Mouse (Mus musculus) hindbrain, embryonic 16.5 days (tissue): ENCODE data around the gene Emilin1. TPM values are rescaled to one million over a fixed set of nuclear protein-coding genes. Genes with fewer than 3 reads are reported as not detected.

Source experiments
- ATAC-seq: fragments of 200-750 bp; cut with Nextera tagmentation; 2 replicates; pipeline ENCODE4 v1.8.0; 2017; ENCODE audit warnings: moderate TSS enrichment, moderate library complexity
- H3K27ac ChIP-seq: fragments of 300-500 bp; sonication (generic); 2 replicates; pipeline ENCODE4 v1.5.1; 2014; ENCODE audit warnings: low read depth, mild to moderate bottlenecking, control low read depth, low read length, moderate library complexity
- H3K27me3 ChIP-seq: fragments of 300-500 bp; sonication (generic); replicated peaks from 2 replicates; pipeline ENCODE4 v1.6.1; 2014; ENCODE audit warnings: low read length; ENCODE audit not compliant: control insufficient read depth, insufficient read depth
- H3K36me3 ChIP-seq: fragments of 300-500 bp; sonication (generic); 2 replicates; pipeline ENCODE4 v1.6.1; 2014; ENCODE audit warnings: mild to moderate bottlenecking, low read length, moderate library complexity, mixed read lengths; ENCODE audit not compliant: control insufficient read depth, insufficient read depth
- H3K4me1 ChIP-seq: fragments of 300-500 bp; sonication (generic); 2 replicates; pipeline ENCODE4 v1.6.1; 2014; ENCODE audit warnings: low read depth, low read length; ENCODE audit not compliant: control insufficient read depth, insufficient read depth
- H3K4me2 ChIP-seq: fragments of 300-500 bp; sonication (generic); 2 replicates; pipeline ENCODE4 v1.6.1; 2014; ENCODE audit warnings: mild to moderate bottlenecking, low read length, control low read depth, moderate library complexity
- H3K4me3 ChIP-seq: fragments of 300-500 bp; sonication (generic); 2 replicates; pipeline ENCODE4 v1.5.1; 2014; ENCODE audit warnings: mild to moderate bottlenecking, low read length, control low read depth, moderate library complexity
- H3K9ac ChIP-seq: fragments of 300-500 bp; sonication (generic); 2 replicates; pipeline ENCODE4 v1.6.1; 2014; ENCODE audit warnings: low read depth, mild to moderate bottlenecking, control low read depth, low read length, moderate library complexity
- H3K9me3 ChIP-seq: fragments of 300-500 bp; sonication (generic); 2 replicates; pipeline ENCODE4 v1.6.1; 2014; ENCODE audit warnings: mild to moderate bottlenecking, low read length, moderate library complexity; ENCODE audit not compliant: control insufficient read depth
- WGBS: fragments of 180-500 bp; shearing (Covaris S2); extraction: QIAGEN DNeasy Blood & Tissue Kit; methylation state at CpG from one replicate; pipeline ENCODE4 v1.1.7; 2014; 5-methylcytosine and 5-hydroxymethylcytosine counted together
- polyA plus RNA-seq: library from polyadenylated mRNA; unstranded; fragments of >200 nt; fragmentation: Nextera tagmentation; extraction: Ambion mirVana; gene quantifications from 2 replicates; pipeline ENCODE4 v1.2.1, GENCODE M21; 2015

Gene Emilin1
- polyA plus RNA-seq, 1 experiment from 2014 or later: 16.3 TPM

DNA sequence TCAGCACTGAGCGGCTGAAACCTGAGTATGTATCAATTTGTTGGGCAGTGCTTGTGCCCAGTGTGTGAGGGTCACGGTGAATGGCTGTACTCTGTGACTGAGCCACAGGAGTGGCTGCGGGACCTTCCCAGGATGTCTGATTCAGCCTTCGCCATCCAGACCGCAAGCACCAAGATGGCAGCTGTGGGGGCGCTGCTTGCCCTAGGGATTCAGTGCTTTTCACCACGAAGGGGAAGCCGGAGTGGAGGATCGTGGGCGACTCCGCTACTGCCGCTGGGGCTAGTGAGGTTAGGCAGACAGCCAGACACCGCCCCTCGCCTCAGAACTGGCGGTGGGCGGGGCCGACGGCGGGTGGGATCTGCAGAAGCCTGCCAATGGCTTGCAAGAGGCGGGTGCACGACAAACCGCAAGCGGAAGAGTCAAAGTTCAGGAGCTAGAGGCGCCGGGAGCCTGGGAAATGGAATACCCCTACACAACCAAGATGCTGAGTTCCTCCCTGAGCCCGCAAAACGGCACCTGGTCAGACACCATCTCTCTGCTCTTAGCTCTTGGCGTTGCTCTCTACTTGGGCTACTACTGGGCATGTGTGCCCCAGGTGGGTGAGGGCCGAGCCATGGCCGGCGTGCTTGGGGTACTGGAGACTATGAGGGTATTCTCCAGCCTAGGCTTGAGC lies 36.6 kb downstream of the Emilin1 start:
- peaks cover 12% of the 10 kb centered on the region for H3K4me1 ChIP-seq
- H3K9me3 ChIP-seq: no peaks in the 10 kb centered on the region
- peak; percentile 85 for ATAC-seq
- peaks cover 12% of the 10 kb centered on the region for H3K36me3 ChIP-seq
- H3K27ac ChIP-seq: peak overlapping the region; percentile 78
- peak overlapping the region; percentile 52 for H3K4me3 ChIP-seq
- under 1% methylated on average over 30 of the region's 31 CpGs for WGBS
- peak overlapping the region; percentile 71 for H3K9ac ChIP-seq
- peak overlapping the region; percentile 93 for H3K4me2 ChIP-seq
- H3K27me3 ChIP-seq: no peaks in the 10 kb centered on the region

DNA sequence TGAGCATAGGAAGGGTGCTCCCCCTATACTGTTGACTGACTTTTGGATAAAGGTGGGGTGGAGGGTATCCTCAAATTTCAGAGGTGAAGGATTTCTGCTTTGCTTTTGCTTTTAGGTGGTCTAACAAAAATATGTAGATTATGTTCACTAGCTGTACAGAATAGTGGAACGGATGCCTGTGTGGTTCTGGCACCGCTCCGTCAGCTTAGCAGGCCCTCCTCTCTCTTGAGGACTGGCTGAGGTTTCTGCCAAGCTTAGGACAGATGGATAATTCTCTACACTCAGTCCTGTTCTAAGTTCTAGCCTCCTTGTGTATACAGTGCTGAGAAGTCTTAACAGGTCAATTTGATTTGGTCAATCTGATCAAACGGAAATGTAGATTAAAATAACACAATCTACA lies 37.2 kb downstream of the Emilin1 start:
- peak overlapping the region; percentile 78 for H3K27ac ChIP-seq
- WGBS: 54% methylated on average over 4 of the region's 4 CpGs
- ATAC-seq: no peak

GRCm38 (mm10) chr5:30950922-30951321 lies 37.7 kb downstream of the Emilin1 start:
- ATAC-seq: no peak
- no peak overlapping the region; the same call in 1 of the 2 replicates for H3K4me2 ChIP-seq
- H3K36me3 ChIP-seq: peaks cover 23% of the 10 kb centered on the region
- no peaks in the 10 kb centered on the region for H3K9me3 ChIP-seq
- H3K9ac ChIP-seq: no peak overlapping the region
- no peaks in the 10 kb centered on the region for H3K27me3 ChIP-seq
- no peak overlapping the region for H3K4me3 ChIP-seq
- 87% methylated on average over 2 of the region's 2 CpGs for WGBS
- H3K27ac ChIP-seq: no peak overlapping the region
- peaks cover 10% of the 10 kb centered on the region for H3K4me1 ChIP-seq

More for the DNA sequence above, 37.2 kb downstream of the Emilin1 start:
- H3K4me2 ChIP-seq: peak overlapping the region; percentile 93
- peak overlapping the region; percentile 52 for H3K4me3 ChIP-seq
- H3K9me3 ChIP-seq: no peaks in the 10 kb centered on the region
- peaks cover 12% of the 10 kb centered on the region for H3K4me1 ChIP-seq
- H3K36me3 ChIP-seq: peaks cover 18% of the 10 kb centered on the region
- H3K27me3 ChIP-seq: no peaks in the 10 kb centered on the region
- peak overlapping the region; percentile 71 for H3K9ac ChIP-seq

GRCm38 (mm10) chr5:30951706-30952105 lies 38.5 kb downstream of the Emilin1 start:
- Histone ChIP-seq H3K4me3 (no peak overlapping the region), H3K9me3 (no peaks in the 10 kb centered on the region), H3K9ac (no peak overlapping the region), H3K4me1 (peaks cover 8% of the 10 kb centered on the region), H3K27ac (no peak overlapping the region), H3K4me2 (no peak overlapping the region), H3K36me3 (peaks cover 24% of the 10 kb centered on the region), H3K27me3 (no peaks in the 10 kb centered on the region)
- ATAC-seq: no peak
- 79% methylated on average over 6 of the region's 6 CpGs for WGBS

DNA sequence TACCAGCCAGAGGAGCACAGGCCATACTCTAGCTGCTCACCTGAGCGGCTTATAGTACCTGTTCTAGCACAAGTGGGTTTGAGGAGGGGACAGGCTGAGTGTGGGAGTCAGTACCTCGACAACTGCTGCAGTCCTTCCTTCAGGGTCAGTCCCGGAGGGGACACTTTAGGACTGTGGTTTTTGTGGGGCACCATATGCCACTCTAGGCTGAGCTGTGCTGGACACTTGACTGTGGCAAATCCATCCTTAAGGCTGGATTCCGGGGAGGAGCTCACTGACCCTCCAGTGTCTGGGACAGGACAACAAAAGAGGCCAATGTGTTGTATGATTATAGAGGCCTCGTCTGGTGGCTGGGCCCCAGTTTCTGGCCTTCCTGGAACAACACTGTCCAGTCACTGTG lies 39.3 kb downstream of the Emilin1 start:
- Histone ChIP-seq H3K36me3 (peaks cover 24% of the 10 kb centered on the region), H3K4me2 (no peak overlapping the region), H3K27ac (no peak overlapping the region), H3K9me3 (no peaks in the 10 kb centered on the region), H3K27me3 (no peaks in the 10 kb centered on the region), H3K9ac (no peak overlapping the region), H3K4me3 (no peak overlapping the region), H3K4me1 (peaks cover 10% of the 10 kb centered on the region)
- WGBS: 82% methylated on average over 5 of the region's 5 CpGs
- no peak for ATAC-seq

- Histone ChIP-seq H3K4me3 (no peak overlapping the region), H3K27me3 (no peaks in the 10 kb centered on the region), H3K9ac (no peak overlapping the region), H3K36me3 (peaks cover 31% of the 10 kb centered on the region), H3K4me2 (no peak overlapping the region), H3K4me1 (peaks cover 25% of the 10 kb centered on the region), H3K9me3 (no peaks in the 10 kb centered on the region), H3K27ac (no peak overlapping the region)
- ATAC-seq: no peak
- WGBS: 87% methylated on average over 6 of the region's 6 CpGs
Measured at GRCm38 (mm10) chr5:30954065-30954464, 40.9 kb downstream of the Emilin1 start.

DNA sequence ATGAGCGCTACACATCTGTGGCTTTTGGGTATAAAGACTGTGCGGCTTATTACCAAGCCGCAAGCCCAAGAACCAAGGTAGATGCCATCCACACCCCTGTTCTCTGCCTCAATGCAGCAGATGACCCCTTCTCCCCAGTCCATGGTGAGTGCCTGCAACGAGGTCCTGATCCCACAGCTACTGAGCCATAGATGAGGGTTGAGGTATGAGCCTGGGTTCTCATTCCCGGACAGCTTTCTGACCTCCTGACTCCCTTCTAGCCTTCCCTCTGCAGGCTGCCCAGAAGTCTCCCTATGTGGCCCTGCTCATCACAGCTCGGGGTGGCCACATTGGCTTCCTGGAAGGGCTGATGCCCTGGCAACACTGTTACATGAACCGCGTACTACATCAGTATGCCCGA lies 41.4 kb downstream of the Emilin1 start:
- ATAC-seq: no peak
- Histone ChIP-seq H3K4me1 (peaks cover 29% of the 10 kb centered on the region), H3K36me3 (peaks cover 31% of the 10 kb centered on the region), H3K27me3 (no peaks in the 10 kb centered on the region), H3K9ac (no peak overlapping the region), H3K9me3 (no peaks in the 10 kb centered on the region), H3K4me2 (no peak overlapping the region), H3K4me3 (no peak overlapping the region), H3K27ac (no peak overlapping the region)
- 94% methylated on average over 9 of the region's 9 CpGs for WGBS

- Histone ChIP-seq H3K4me3 (no peak overlapping the region), H3K9ac (no peak overlapping the region), H3K27ac (no peak overlapping the region), H3K4me1 (peaks cover 22% of the 10 kb centered on the region), H3K4me2 (no peak overlapping the region), H3K27me3 (no peaks in the 10 kb centered on the region), H3K9me3 (no peaks in the 10 kb centered on the region), H3K36me3 (peaks cover 31% of the 10 kb centered on the region)
- WGBS: 94% methylated on average over 6 of the region's 6 CpGs
- no peak for ATAC-seq
Measured at GRCm38 (mm10) chr5:30955751-30956150, 42.5 kb downstream of the Emilin1 start.

DNA sequence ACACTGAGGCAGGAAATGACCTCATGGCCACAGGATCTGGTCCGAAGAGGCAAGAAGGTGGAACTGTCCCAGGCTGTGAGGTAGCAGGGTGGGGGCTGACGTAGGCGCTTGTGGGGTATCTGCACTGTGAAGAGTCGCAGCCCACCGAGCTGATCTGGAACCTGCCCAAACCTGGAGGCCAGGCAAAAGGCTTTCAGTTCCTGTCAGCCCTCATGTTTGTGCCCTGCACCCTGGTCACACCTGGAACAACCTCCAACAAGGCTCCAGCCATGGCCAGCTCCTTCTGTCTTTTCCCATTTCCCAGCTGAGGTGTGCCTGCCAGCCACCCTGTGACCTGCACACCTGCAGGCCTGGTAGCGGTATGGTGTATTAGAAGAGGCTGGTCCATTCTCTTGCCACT lies 44.7 kb downstream of the Emilin1 start:
- Histone ChIP-seq H3K36me3 (peaks cover 29% of the 10 kb centered on the region), H3K27ac (no peak overlapping the region), H3K4me2 (no peak overlapping the region), H3K4me3 (no peak overlapping the region), H3K27me3 (no peaks in the 10 kb centered on the region), H3K9me3 (no peaks in the 10 kb centered on the region), H3K4me1 (peaks cover 21% of the 10 kb centered on the region), H3K9ac (no peak overlapping the region)
- no peak for ATAC-seq
- WGBS: 95% methylated on average over 6 of the region's 6 CpGs
